Mouse (Mus musculus) liver, embryonic 14.5 days (tissue): ENCODE data around the gene Insr.

Experiments
- CTCF ChIP-seq: IDR thresholded peaks from 2 replicates; pipeline ENCODE4 v1.5.1; 2016; ENCODE audit warnings: antibody characterized with exemption, low read depth, control low read depth
- EP300 ChIP-seq: IDR thresholded peaks from 2 replicates; pipeline ENCODE4 v1.6.1; 2016; ENCODE audit warnings: antibody characterized with exemption, low read depth

GRCm38 (mm10) chr8:3276009-3276408, 3.4 kb downstream of the Insr start:
- no peak for TF ChIP-seq EP300
- TF ChIP-seq CTCF, result no peak
